Mouse (Mus musculus): Measurements from ENCODE around the gene Ppox. TPM values are rescaled to one million over a fixed set of nuclear protein-coding genes. Genes with fewer than 3 reads are reported as not detected.

Ppox gene
- polyA plus RNA-seq, 1 experiment: 136 TPM

- no peak for DNase-seq (ENCODE audit: low spot score)
Observed at GRCm38 (mm10) chr1:171265971-171266744, 14.8 kb downstream of the Ppox start.

GRCm38 (mm10) chr1:171263666-171264461, 17.1 kb downstream of the Ppox start:
- no peak for DNase-seq (ENCODE audit: low spot score)

GRCm38 (mm10) chr1:171263185-171263611, 17.8 kb downstream of the Ppox start:
- DNase-seq (ENCODE audit: low spot score): no peak

GRCm38 (mm10) chr1:171262594-171263130, 18.3 kb downstream of the Ppox start:
- DNase-seq (ENCODE audit: low spot score): no peak

- no peak for DNase-seq (ENCODE audit: low spot score)
Observed at GRCm38 (mm10) chr1:171260316-171260715, 20.7 kb downstream of the Ppox start.

- no peak for DNase-seq (ENCODE audit: low spot score)
Observed at GRCm38 (mm10) chr1:171258921-171259320, 22.1 kb downstream of the Ppox start.

- DNase-seq (ENCODE audit: low spot score): no peak
Observed at GRCm38 (mm10) chr1:171257781-171258180, 23.2 kb downstream of the Ppox start.

GRCm38 (mm10) chr1:171256937-171257548, 23.9 kb downstream of the Ppox start:
- no peak for DNase-seq (ENCODE audit: low spot score)

GRCm38 (mm10) chr1:171256095-171256818, 24.7 kb downstream of the Ppox start:
- no peak for DNase-seq (ENCODE audit: low spot score)

- no peak for DNase-seq (ENCODE audit: low spot score)
Observed at GRCm38 (mm10) chr1:171252415-171252814, 28.6 kb downstream of the Ppox start.

GRCm38 (mm10) chr1:171251594-171252324, 29.2 kb downstream of the Ppox start:
- no peak for DNase-seq (ENCODE audit: low spot score)

- DNase-seq (ENCODE audit: low spot score): no peak
Observed at GRCm38 (mm10) chr1:171250680-171251593, 30.0 kb downstream of the Ppox start, which contains the start of gene Ndufs2. Gene Ndufs2, minus strand, starts transcription at chr1:171251388.

- no peak for DNase-seq (ENCODE audit: low spot score)
Observed at GRCm38 (mm10) chr1:171249913-171250600, 30.9 kb downstream of the Ppox start, which contains the start of gene Adamts4. Gene Adamts4, plus strand, starts transcription at chr1:171250421.

- no peak for DNase-seq (ENCODE audit: low spot score)
Observed at GRCm38 (mm10) chr1:171248386-171249226, 32.4 kb downstream of the Ppox start.

- no peak for DNase-seq (ENCODE audit: low spot score)
Observed at GRCm38 (mm10) chr1:171247916-171248315, 33.1 kb downstream of the Ppox start.

- no peak for DNase-seq (ENCODE audit: low spot score)
Observed at GRCm38 (mm10) chr1:171247453-171247841, 33.5 kb downstream of the Ppox start.

GRCm38 (mm10) chr1:171246709-171247452, 34.1 kb downstream of the Ppox start:
- peak; percentile 95 for DNase-seq (ENCODE audit: low spot score)

Measured in urinary bladder, adult 2 months (tissue).